Mouse (Mus musculus) kidney, adult 11 months (tissue): Measurements from ENCODE around the gene Glrx3.

Experiments used
- DNase-seq: peaks from one replicate; pipeline ENCODE4 v3.0.0; 2022

Glrx3 gene

DNA sequence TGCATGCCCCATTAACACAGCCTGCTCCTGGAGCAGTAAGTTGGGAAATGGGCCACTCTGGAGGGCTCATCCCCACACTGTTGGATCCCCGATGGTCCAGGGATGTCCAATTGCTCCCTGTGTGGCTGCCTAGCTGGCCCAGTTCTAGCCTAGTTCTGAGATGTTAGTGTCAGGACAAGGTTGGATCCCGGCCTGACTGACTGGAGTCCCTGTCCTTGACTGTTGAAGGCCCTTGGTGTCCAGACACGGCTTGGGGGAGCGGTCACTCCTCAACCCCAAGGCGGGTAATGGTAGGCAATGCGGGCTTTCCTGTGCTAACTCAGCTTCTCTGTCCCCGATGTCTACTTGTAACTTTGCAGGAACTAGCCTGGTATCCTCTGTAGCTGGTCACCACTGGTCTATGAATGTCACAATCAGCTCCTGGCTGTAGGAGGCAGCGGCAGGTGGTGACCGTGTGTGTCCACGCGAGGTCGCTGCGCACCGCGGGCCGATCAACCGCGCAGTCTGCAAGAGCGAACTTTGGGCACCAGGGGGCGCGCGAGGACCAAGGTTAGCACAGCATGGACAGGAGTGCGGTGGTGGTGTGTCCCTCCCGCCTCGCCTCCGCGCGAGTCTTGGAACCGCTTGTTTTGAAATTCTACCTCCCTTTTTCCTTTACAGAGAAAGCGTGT lies 40.7 kb downstream of the Glrx3 start:
- peak; percentile 80 for DNase-seq

DNA sequence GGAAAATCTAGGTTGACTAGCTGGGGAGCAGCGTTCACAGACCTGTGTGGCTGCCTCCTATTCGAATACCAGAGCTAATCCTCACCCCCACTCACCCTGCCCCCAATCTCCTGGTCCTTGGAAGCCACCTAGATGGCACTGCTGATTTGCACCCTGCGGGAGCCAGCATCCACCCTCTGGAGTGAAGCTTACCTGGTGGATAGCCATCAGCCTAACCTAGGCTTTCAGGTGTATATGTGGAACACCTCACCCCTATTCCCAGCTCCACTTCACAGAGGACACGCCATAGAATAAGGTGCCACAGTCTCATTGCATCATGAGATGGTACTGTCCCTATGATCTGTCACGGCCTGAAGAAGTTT lies 41.2 kb downstream of the Glrx3 start:
- no peak for DNase-seq

DNA sequence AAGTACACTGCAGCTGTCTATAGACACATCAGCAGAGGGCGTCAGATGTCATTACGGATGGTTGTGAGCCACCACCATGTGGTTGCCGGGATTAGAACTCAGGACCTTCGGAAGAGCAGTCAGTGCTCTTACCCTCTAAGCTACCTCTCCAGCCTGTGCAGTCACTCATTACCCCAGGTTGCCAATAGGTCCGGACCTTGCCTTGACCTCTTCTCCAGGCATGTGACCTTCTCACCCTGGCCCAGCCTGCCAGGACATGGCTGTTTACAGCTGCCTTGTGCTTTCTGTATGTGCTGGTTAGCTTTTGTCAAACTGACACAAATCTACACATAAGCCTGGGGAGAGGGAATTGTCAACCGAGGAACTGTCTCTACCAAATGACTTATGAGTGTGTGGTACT lies 43.4 kb downstream of the Glrx3 start:
- DNase-seq: no peak

DNA sequence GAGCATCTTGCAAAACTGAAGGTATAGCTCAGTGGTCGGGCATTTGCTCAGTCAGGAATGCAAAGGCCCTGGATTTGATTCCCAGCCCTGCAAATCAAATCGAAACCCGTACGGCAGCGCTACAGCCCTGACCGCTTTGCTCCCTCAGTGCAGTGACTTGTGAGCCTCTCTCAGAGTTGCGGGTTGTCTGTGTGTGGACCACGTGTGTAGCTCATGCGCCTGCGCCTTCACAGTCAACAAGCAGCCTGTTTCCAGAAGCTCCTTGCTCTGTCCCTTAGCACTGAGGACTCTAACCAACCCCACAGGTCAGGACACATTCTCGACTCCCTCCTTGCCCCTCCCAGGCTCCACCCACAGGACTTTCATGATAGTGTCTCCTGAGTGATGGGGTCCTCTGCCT lies 46.6 kb downstream of the Glrx3 start:
- DNase-seq: no peak

DNA sequence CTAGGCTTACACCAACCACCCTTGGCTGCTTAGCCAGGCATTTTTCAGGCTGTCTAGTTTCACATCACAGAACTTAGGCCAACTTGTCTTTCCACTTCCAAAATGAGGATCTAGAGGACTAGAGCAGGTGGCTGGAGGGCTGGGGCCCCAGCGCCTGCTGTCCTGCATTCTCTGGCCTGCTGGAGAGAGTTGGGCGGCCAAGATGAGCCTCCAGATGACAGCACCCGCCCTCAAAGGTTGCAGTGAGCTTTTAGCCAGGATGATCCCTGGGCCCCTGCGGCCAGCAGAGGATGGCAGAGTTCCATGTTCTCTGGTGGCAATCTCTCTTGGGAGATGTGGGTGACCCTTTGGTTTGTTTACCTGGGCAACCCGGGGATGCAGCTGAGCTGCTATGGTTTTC lies 51.0 kb downstream of the Glrx3 start:
- DNase-seq: no peak

DNA sequence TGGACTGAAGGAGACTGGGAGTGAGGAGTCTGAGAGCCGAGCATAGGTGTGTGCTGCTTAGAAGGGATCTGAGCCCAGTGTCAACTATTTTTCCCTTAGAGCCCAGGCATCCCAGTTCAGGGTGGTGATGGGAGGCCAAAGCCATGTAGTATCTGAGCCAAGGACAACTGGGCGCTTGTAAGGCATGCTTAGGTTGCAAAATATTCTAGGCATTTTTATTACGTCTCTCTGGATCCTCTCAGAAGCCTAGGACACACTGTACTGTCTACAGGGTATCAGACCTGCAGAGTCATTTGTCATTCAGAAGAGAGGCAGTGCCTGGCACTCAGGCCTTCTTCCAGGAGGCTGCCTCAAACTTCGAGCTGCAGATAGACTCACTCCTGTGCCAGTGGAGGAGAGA lies 53.3 kb downstream of the Glrx3 start:
- DNase-seq: no peak

DNA sequence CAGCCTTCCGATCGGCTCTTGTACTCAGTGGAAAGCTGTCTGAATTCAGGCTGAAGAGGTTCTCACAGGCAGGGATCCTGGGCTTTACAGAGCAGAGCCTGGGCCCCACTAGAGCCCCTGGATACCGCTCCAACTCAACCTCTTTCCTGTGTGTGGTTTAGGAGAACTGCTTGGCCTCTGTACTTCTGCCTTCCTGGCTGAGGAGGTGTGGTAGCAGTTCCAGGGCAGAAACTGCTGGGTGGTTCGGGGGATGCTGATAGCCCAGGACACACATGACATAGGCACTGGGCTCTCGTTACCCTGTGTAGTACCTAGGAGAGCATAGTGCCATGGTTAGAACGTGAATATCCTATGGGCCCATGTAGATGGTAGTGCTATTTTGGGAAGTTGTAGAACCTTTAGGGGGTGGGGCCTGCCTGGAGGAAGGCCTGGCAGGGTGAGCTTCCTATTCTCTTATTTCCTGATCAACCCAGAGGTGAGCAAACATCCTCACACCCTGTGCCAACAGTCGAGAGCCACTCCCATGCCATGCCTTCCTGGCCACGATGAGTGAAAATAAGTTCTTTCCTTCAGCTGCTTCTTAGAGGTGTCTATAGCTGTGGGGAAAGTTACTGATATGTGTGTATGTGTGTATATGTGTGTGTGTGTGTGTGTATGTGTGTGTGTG lies 55.0 kb downstream of the Glrx3 start:
- DNase-seq: no peak

DNA sequence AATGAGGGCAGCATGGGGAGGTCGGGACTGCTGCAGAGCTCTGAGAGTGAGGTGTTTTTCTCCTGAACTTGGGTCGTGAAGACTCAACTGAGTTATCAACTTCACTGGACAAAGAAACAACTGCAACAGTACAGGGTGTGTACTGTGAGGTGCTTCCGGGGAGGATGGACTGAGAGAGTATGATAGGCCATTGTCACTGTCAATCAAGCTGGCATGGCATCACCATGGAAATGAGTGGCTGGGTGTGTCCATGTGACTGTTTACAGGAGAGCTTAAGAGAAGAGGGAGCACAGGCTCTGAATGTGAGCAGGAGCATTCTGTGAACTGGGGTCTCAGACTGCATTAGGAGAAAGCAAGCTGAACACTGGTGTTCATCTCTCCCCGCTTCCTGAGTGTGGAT lies 61.3 kb downstream of the Glrx3 start:
- DNase-seq: no peak

DNA sequence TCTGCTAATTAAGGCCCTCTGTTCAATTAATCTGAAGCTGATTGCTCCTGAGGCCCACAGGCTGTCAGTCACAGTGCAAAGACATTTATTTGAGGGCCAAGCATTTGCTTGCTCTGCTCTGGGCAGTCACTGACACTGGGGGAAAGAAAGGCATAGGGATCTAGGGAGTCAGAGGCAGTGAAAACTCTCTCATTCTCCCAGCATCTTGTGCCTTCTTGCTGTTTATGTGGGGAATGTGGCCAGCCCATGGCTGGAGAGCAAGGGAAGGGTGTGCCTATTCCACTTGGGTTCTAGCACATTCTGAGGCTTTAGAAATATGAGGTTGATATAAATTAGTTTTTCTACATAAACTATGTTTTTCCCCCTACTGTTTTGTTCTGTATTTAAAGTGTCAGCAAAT lies 80.2 kb downstream of the Glrx3 start:
- DNase-seq: no peak

DNA sequence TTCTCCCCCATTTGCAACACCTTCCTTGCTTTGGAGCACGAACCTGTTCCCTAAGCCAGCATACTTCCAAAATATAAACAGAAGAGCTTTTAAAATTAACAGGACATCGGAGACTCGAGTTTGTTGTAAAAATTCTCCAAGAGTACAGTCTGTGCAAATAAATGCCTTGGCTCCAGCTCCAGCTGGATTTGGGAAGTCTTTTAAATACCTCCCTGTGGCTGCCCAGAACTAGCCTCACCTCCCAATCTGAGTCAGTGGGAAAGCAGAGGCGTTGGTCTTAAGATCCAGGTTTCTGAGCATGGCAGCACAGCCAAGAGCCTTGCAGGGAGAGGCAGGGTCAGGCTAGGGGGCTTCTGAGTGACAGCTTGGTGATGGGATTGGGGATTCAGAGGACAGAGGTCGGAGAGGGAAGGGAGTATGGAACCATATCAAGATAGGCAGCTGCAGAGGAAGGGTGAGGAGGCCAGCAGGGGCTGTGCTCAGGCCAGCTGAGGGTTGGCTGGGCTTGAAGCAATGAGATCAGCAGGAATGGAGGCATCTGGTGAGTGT lies 80.7 kb downstream of the Glrx3 start:
- DNase-seq: no peak
